29 mouse cellular contexts compared by ENCODE assay signal in the genomic region with DNA sequence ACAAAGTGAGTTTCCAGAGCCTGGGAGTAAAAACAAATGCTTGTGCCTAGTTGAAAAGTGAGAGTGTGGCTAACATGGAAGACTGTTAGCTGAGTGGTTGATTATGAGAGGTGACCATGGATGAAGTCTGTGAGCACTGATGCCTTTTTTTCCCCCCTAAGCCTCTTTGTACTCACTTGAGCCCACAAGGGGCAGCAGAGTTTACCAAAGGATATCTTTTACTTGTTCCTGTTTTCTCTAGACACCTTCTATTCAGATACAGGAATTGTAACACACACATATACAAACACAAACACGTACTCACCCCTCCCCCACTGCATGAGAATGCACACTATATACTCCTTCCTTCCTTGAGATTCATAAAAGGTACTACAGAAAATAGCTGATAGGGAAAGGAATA. TPM values are rescaled to one million over a fixed set of nuclear protein-coding genes. Genes with fewer than 3 reads are reported as not detected.
DNase-seq lines count a peak whose midpoint lies in the region; ATAC-seq and TF ChIP-seq lines count a peak whose summit lies in the region.
"Had no signal": no experiment of that assay in that cellular context is flagged by ENCODE, and none has a peak within 500 bp of the region (broad histone marks: within the 10 kb centered on the region; RNA-seq: fewer than 3 reads in every experiment).

No protein-coding gene starts in this region.

- H3K27me3 ChIP-seq in kidney, postnatal 0 days (ENCODE audit: insufficient read depth, low read length): no peaks in the 10 kb centered on the region
- H3K27me3 ChIP-seq in MEL (ENCODE audit: control insufficient read depth in 1 of 2, insufficient read depth in 2 of 2, low read length in 2 of 2): no peaks in the 10 kb centered on the region
- H3K27me3 ChIP-seq: CH12.LX had no signal

- H3K36me3 ChIP-seq in kidney, postnatal 0 days (ENCODE audit: insufficient read depth, low read length): no peaks in the 10 kb centered on the region
- no peaks in the 10 kb centered on the region for H3K36me3 ChIP-seq in MEL (ENCODE audit: control insufficient read depth in 1 of 2, insufficient read depth in 2 of 2, low read length in 2 of 2)
- H3K36me3 ChIP-seq: G1E had no signal

- TF ChIP-seq EP300 in MEL (IDR thresholded peaks at IDR 0.05; ENCODE audit: low read depth in 1 of 2, low read length in 2 of 2): peak in 1 of 2 experiments; percentile 30; a peak in 1 of 4 replicates

- no peaks in the 10 kb centered on the region for H3K9me3 ChIP-seq in kidney, postnatal 0 days (replicated peaks; ENCODE audit: low read length)
- no peaks in the 10 kb centered on the region for H3K9me3 ChIP-seq in MEL (replicated peaks; ENCODE audit: insufficient read depth, low read length)
- H3K9me3 ChIP-seq: G1E had no signal

- no peak for TF ChIP-seq POLR2A in MEL (IDR thresholded peaks at IDR 0.05; ENCODE audit: control insufficient read depth in 1 of 2, insufficient read depth in 1 of 2, low read depth in 1 of 2, low read length in 2 of 2, poor library complexity in 1 of 2)

- no peaks in the 10 kb centered on the region for H3K79me2 ChIP-seq in MEL (ENCODE audit: control insufficient read depth, insufficient read depth, low read length, poor library complexity)

- peak; percentile 56 for TF ChIP-seq RAD21 in MEL (IDR thresholded peaks at IDR 0.05; ENCODE audit: low read depth, low read length)

- DNase-seq in kidney, postnatal 0 days (ENCODE audit: low spot score): peak; percentile 0
- no peak for DNase-seq in kidney, adult 18-20 months
- DNase-seq in A20 (ENCODE audit: low read depth, low spot score) (peak; percentile 3), MEL (ENCODE audit: low read depth, low spot score) (peak; percentile 67), MEL-GATA-1-ER (ENCODE audit: extremely low read depth, low read depth) (peak; percentile 6)
- no peak for DNase-seq in thymus, postnatal 25 days
- DNase-seq in heart, adult 9 months (ENCODE audit: low spot score in 2 of 2): no peak
- no peak for DNase-seq in thymus, postnatal 0 days (ENCODE audit: low spot score)
- DNase-seq: adrenal gland, adult 2 months; adrenal gland, adult 8-10 months; adrenal gland, postnatal 10 days; adrenal gland, postnatal 14 days; adrenal gland, postnatal 25 days; adrenal gland, postnatal 36 days; B cell, adult 2 months; cerebellum, adult 11 months; cerebellum, adult 11-12 months; cerebellum, adult 18-20 months; cerebellum, adult 2 months; cerebellum, adult 8-10 months had no signal

- H3K4me3 ChIP-seq in kidney, postnatal 0 days (replicated peaks; ENCODE audit: low read depth, low read length): no peak overlapping the region
- no peak overlapping the region for H3K4me3 ChIP-seq in MEL (ENCODE audit: control insufficient read depth in 1 of 2, insufficient read depth in 1 of 2, low read depth in 2 of 2, low read length in 2 of 2)

- no peak for ATAC-seq in kidney, postnatal 0 days (replicated peaks; ENCODE audit: low FRiP score, low read depth)
- ATAC-seq: activated CD4-positive, CD25-positive, alpha-beta regulatory T cell, adult 4 months; CD4-positive, CD25-positive, alpha-beta regulatory T cell, adult 4 months; Patski had no signal

- H3K4me1 ChIP-seq in kidney, postnatal 0 days (replicated peaks; ENCODE audit: insufficient read depth, low read length): no peaks in the 10 kb centered on the region
- no peaks in the 10 kb centered on the region for H3K4me1 ChIP-seq in MEL (ENCODE audit: control insufficient read depth in 1 of 2, insufficient read depth in 2 of 2, low read length in 2 of 2)

- 12% methylated on average over 1 of the region's 1 CpGs for WGBS in kidney, postnatal 0 days

- H3K4me2 ChIP-seq in kidney, postnatal 0 days (ENCODE audit: low read length): no peak overlapping the region

- no peak overlapping the region for H3K27ac ChIP-seq in kidney, postnatal 0 days
- no peak overlapping the region for H3K27ac ChIP-seq in MEL (ENCODE audit: control insufficient read depth, low read depth, low read length)

- TF ChIP-seq CTCF in kidney, postnatal 0 days (IDR thresholded peaks at IDR 0.05; ENCODE audit: low read depth): 0 out of 2 replicates have a peak, but pooled peaks have one; percentile 9
- peak in 1 of 3 experiments; percentile 62; a peak in 3 of 6 replicates for TF ChIP-seq CTCF in MEL (IDR thresholded peaks at IDR 0.05 in 2 of 3, conservative IDR thresholded peaks at IDR 0.05 in 1 of 3; ENCODE audit: control insufficient read depth in 1 of 3, insufficient read depth in 1 of 3, low read depth in 2 of 3, low read length in 3 of 3, poor library complexity in 1 of 3, severe bottlenecking in 1 of 3)

- no peak overlapping the region for H3K9ac ChIP-seq in kidney, postnatal 0 days (ENCODE audit: low read depth, low read length)
- no peak overlapping the region for H3K9ac ChIP-seq in MEL (ENCODE audit: control insufficient read depth, low read depth, low read length, poor library complexity, severe bottlenecking)

TF ChIP-seq in MEL, 35 proteins besides CTCF, POLR2A, EP300 and RAD21:
- peak; percentile 32; the same call in 1 of the 2 replicates for TF ChIP-seq ZNF384 (IDR thresholded peaks at IDR 0.05; ENCODE audit: low read depth, low read length)
- 0 out of 2 replicates have a peak, but pooled peaks have one; percentile 21 for TF ChIP-seq ZC3H11A (IDR thresholded peaks at IDR 0.05; ENCODE audit: low read depth, low read length)
- TF ChIP-seq ELF1 (IDR thresholded peaks at IDR 0.05; ENCODE audit: low read depth, low read length): 0 out of 2 replicates have a peak, but pooled peaks have one; percentile 21
- no peak for TF ChIP-seq CHD1 (IDR thresholded peaks at IDR 0.05; ENCODE audit: low read depth, low read length)
- TF ChIP-seq USF1 (IDR thresholded peaks at IDR 0.05; ENCODE audit: low read depth, low read length): no peak
- no peak for TF ChIP-seq TBP (IDR thresholded peaks at IDR 0.05; ENCODE audit: low read depth, low read length)
- TF ChIP-seq JUND (IDR thresholded peaks at IDR 0.05; ENCODE audit: low read depth, low read length): no peak
- TF ChIP-seq MEF2A (IDR thresholded peaks at IDR 0.05; ENCODE audit: extremely low read depth, insufficient replicate concordance, low read depth, low read length, poor library complexity, severe bottlenecking): no peak
- no peak for TF ChIP-seq UBTF (IDR thresholded peaks at IDR 0.05; ENCODE audit: borderline replicate concordance, insufficient read depth, low read depth, low read length)
- peak; percentile 36; the same call in 1 of the 2 replicates for TF ChIP-seq SMC3 (IDR thresholded peaks at IDR 0.05; ENCODE audit: low read depth, low read length)
- no peak for TF ChIP-seq ETS1 (IDR thresholded peaks at IDR 0.05; ENCODE audit: low read depth, low read length)
- TF ChIP-seq ZKSCAN1 (IDR thresholded peaks at IDR 0.05; ENCODE audit: low read depth, low read length): no peak
- no peak for TF ChIP-seq POLR2AphosphoS2 (IDR thresholded peaks at IDR 0.05; ENCODE audit: low read length)
- TF ChIP-seq BHLHE40 (IDR thresholded peaks at IDR 0.05; ENCODE audit: borderline replicate concordance, low read depth, low read length): no peak

RNA-seq across cellular contexts. Expression of gene Tbx22, which starts 0.9 kb away (rescaled TPM):
- polyA plus RNA-seq in kidney, postnatal 0 days (2015; fragmentation: Nextera tagmentation; extraction: Ambion mirVana): not detected in 2 replicates
- total RNA-seq in MEL (2012; rRNA removed): not detected in 2 replicates
- polyA plus RNA-seq in MEL (2012; ENCODE audit: insufficient read depth in 1 of 2, insufficient read length in 2 of 2, low read depth in 1 of 2, low replicate concordance in 2 of 2, missing spikeins in 1 of 2): not detected
- polyA plus RNA-seq in thymus, postnatal 0 days (2015; fragmentation: Nextera tagmentation; extraction: Ambion mirVana): 0.04 TPM in 1 of 2 replicates, not detected in the other
- total RNA-seq: adrenal gland, adult 18-20 months; adrenal gland, adult 2 months; adrenal gland, adult 8-10 months; adrenal gland, postnatal 10 days; adrenal gland, postnatal 14 days; adrenal gland, postnatal 25 days; adrenal gland, postnatal 36 days; adrenal gland, postnatal 4 days; ES-E14 had no signal
- polyA plus RNA-seq: adrenal gland, adult 2 months; C2C12; CD4-positive, CD25-positive, alpha-beta regulatory T cell, adult 4 months; cerebellum, adult 2 months; G1E; Patski had no signal

Comparison
In these comparisons a context has a peak if more than half of its experiments do, and no peak if none do; other contexts are left out.
1. DNase-seq: peak in kidney, postnatal 0 days (single experiment), A20 (single experiment), MEL (single experiment) and MEL-GATA-1-ER (single experiment); none in kidney, adult 18-20 months (single experiment), thymus, postnatal 25 days (single experiment), heart, adult 9 months (0 of 2) and thymus, postnatal 0 days (single experiment).